ENCODE assay signal across 15 mouse cellular contexts in the genomic region with DNA sequence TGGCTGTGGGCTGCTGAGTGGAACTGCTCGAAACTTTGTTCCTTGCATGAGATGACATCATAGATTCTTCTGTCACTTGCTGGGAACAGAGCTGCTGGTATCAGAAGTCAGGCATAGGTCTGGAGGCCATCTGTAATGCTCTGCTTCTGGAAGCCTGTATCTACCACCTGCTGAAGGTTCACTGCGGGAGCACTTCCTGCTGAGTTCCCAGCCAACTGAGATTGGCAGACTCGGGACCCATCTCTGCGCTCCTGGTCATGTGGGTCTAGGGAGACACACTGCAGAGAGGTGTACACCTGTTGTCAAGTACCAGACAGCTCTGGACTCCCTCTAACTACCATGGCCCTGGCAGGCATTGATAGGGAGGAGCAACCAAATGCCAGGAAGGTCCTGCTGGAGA. TPM values are rescaled to one million over a fixed set of nuclear protein-coding genes. Genes with fewer than 3 reads are reported as not detected.
"Had no signal": no experiment of that assay in that cellular context is flagged by ENCODE, and none has a peak within 500 bp of the region (broad histone marks: within the 10 kb centered on the region; RNA-seq: fewer than 3 reads in every experiment).

No protein-coding gene starts in this region.

- DNase-seq: kidney, adult 9 months; kidney, postnatal 25 days; layer of hippocampus, adult 9-11 months; layer of hippocampus, postnatal 36 days; liver; liver, embryonic 13.5 days; liver, postnatal 0 days; right cerebral cortex, postnatal 25 days; spleen, adult 18-20 months; thymus, adult 18-20 months; thymus, postnatal 14 days had no signal

- H3K4me1 ChIP-seq: liver, embryonic 13.5 days; lung, embryonic 15.5 days had no signal

- H3K27ac ChIP-seq: limb, embryonic 12.5 days; liver, embryonic 13.5 days; lung, embryonic 15.5 days; midbrain, embryonic 12.5 days had no signal

- H3K27me3 ChIP-seq: limb, embryonic 12.5 days; lung, embryonic 15.5 days; midbrain, embryonic 12.5 days had no signal

- H3K4me3 ChIP-seq: limb, embryonic 12.5 days; liver, embryonic 13.5 days; lung, embryonic 15.5 days; midbrain, embryonic 12.5 days had no signal

RNA-seq across cellular contexts. Expression of gene Papln, which starts 20.6 kb away (rescaled TPM):
- total RNA-seq: megakaryocyte-erythroid progenitor cell, adult 5-6 weeks had no signal
